Mouse (Mus musculus): Measurements from ENCODE around the gene Lmnb2.

- TF ChIP-seq POLR2A (IDR thresholded peaks at IDR 0.05; ENCODE audit: control insufficient read depth, extremely low read depth, insufficient read depth, low read length, poor library complexity) (no peak), CTCF (IDR thresholded peaks at IDR 0.05; ENCODE audit: borderline replicate concordance, control insufficient read depth, extremely low read depth, insufficient read depth, low read length, poor library complexity) (no peak)
Observed at GRCm38 (mm10) chr10:80957791-80958190, 39.7 kb upstream of the Lmnb2 start.

All from thymus, adult 2 months (tissue).